Mouse (Mus musculus): ENCODE data around the gene Cdc20b. TPM values are rescaled to one million over a fixed set of nuclear protein-coding genes. Genes with fewer than 3 reads are reported as not detected.
A peak's percentile ranks its signal among the peaks of the same experiment; 100 is the strongest.

Cdc20b gene
- polyA plus RNA-seq, 1 experiment from 2014 or later, result 0.86 TPM

GRCm38 (mm10) chr13:113104759-113105158, 69.8 kb downstream of the Cdc20b start:
- no peak for ATAC-seq
- H3K27ac ChIP-seq (ENCODE audit: low read depth, low read length), result no peak overlapping the region
- WGBS, result 91% methylated on average over 10 of the region's 10 CpGs
- H3K36me3 ChIP-seq (ENCODE audit: control insufficient read depth, insufficient read depth, low read length), result no peaks in the 10 kb centered on the region
- H3K4me3 ChIP-seq (ENCODE audit: low read length), result no peak overlapping the region
- no peaks in the 10 kb centered on the region for H3K4me1 ChIP-seq (ENCODE audit: control insufficient read depth, insufficient read depth, low read depth, low read length)
- H3K27me3 ChIP-seq (replicated peaks; ENCODE audit: control insufficient read depth, insufficient read depth, low read length), result no peaks in the 10 kb centered on the region
- H3K4me2 ChIP-seq (ENCODE audit: low read length), result no peak overlapping the region
- H3K9ac ChIP-seq (ENCODE audit: low read depth, low read length), result no peak overlapping the region
- no peaks in the 10 kb centered on the region for H3K9me3 ChIP-seq (ENCODE audit: control insufficient read depth, low read length)

GRCm38 (mm10) chr13:113118977-113119376, 84.1 kb downstream of the Cdc20b start:
- H3K9ac ChIP-seq (ENCODE audit: low read depth, low read length), result no peak overlapping the region
- H3K4me3 ChIP-seq (ENCODE audit: low read length), result no peak overlapping the region
- H3K36me3 ChIP-seq (ENCODE audit: control insufficient read depth, insufficient read depth, low read length), result no peaks in the 10 kb centered on the region
- H3K27ac ChIP-seq (ENCODE audit: low read depth, low read length), result no peak overlapping the region
- H3K4me1 ChIP-seq (ENCODE audit: control insufficient read depth, insufficient read depth, low read depth, low read length), result no peaks in the 10 kb centered on the region
- WGBS, result 43% methylated on average over 4 of the region's 4 CpGs
- H3K4me2 ChIP-seq (ENCODE audit: low read length), result no peak overlapping the region
- H3K9me3 ChIP-seq (ENCODE audit: control insufficient read depth, low read length), result no peaks in the 10 kb centered on the region
- ATAC-seq, result no peak
- no peaks in the 10 kb centered on the region for H3K27me3 ChIP-seq (replicated peaks; ENCODE audit: control insufficient read depth, insufficient read depth, low read length)

GRCm38 (mm10) chr13:113120324-113121237, 85.7 kb downstream of the Cdc20b start:
- no peaks in the 10 kb centered on the region for H3K4me1 ChIP-seq (ENCODE audit: control insufficient read depth, insufficient read depth, low read depth, low read length)
- H3K9ac ChIP-seq (ENCODE audit: low read depth, low read length), result no peak overlapping the region
- H3K27ac ChIP-seq (ENCODE audit: low read depth, low read length), result no peak overlapping the region
- no peak for ATAC-seq
- 94% methylated on average over 17 of the region's 17 CpGs for WGBS
- H3K36me3 ChIP-seq (ENCODE audit: control insufficient read depth, insufficient read depth, low read length), result no peaks in the 10 kb centered on the region
- no peaks in the 10 kb centered on the region for H3K9me3 ChIP-seq (ENCODE audit: control insufficient read depth, low read length)
- no peak overlapping the region for H3K4me2 ChIP-seq (ENCODE audit: low read length)
- no peaks in the 10 kb centered on the region for H3K27me3 ChIP-seq (replicated peaks; ENCODE audit: control insufficient read depth, insufficient read depth, low read length)
- H3K4me3 ChIP-seq (ENCODE audit: low read length), result no peak overlapping the region

- Histone ChIP-seq H3K27ac (ENCODE audit: low read depth, low read length) (no peak overlapping the region), H3K4me3 (ENCODE audit: low read length) (no peak overlapping the region), H3K36me3 (ENCODE audit: control insufficient read depth, insufficient read depth, low read length) (no peaks in the 10 kb centered on the region), H3K4me2 (ENCODE audit: low read length) (no peak overlapping the region), H3K9me3 (ENCODE audit: control insufficient read depth, low read length) (no peaks in the 10 kb centered on the region), H3K4me1 (ENCODE audit: control insufficient read depth, insufficient read depth, low read depth, low read length) (no peaks in the 10 kb centered on the region), H3K27me3 (replicated peaks; ENCODE audit: control insufficient read depth, insufficient read depth, low read length) (no peaks in the 10 kb centered on the region), H3K9ac (ENCODE audit: low read depth, low read length) (no peak overlapping the region)
- no peak for ATAC-seq
- 91% methylated on average over 14 of the region's 14 CpGs for WGBS
These were observed 86.4 kb downstream of the Cdc20b start for GRCm38 (mm10) chr13:113121326-113121725.

GRCm38 (mm10) chr13:113129974-113130373, 95.1 kb downstream of the Cdc20b start:
- Histone ChIP-seq H3K9ac (ENCODE audit: low read depth, low read length) (no peak overlapping the region), H3K27me3 (replicated peaks; ENCODE audit: control insufficient read depth, insufficient read depth, low read length) (no peaks in the 10 kb centered on the region), H3K4me2 (ENCODE audit: low read length) (no peak overlapping the region), H3K36me3 (ENCODE audit: control insufficient read depth, insufficient read depth, low read length) (no peaks in the 10 kb centered on the region), H3K4me3 (ENCODE audit: low read length) (no peak overlapping the region), H3K9me3 (ENCODE audit: control insufficient read depth, low read length) (no peaks in the 10 kb centered on the region), H3K4me1 (ENCODE audit: control insufficient read depth, insufficient read depth, low read depth, low read length) (no peaks in the 10 kb centered on the region; the same call in 1 of the 2 replicates), H3K27ac (ENCODE audit: low read depth, low read length) (no peak overlapping the region)
- ATAC-seq, result peak; percentile 91
- 63% methylated on average over 1 of the region's 1 CpGs for WGBS

- H3K4me1 ChIP-seq (ENCODE audit: control insufficient read depth, insufficient read depth, low read depth, low read length), result no peaks in the 10 kb centered on the region
- no peak overlapping the region for H3K9ac ChIP-seq (ENCODE audit: low read depth, low read length)
- H3K27me3 ChIP-seq (replicated peaks; ENCODE audit: control insufficient read depth, insufficient read depth, low read length), result no peaks in the 10 kb centered on the region
- H3K4me2 ChIP-seq (ENCODE audit: low read length), result no peak overlapping the region
- no peak overlapping the region for H3K27ac ChIP-seq (ENCODE audit: low read depth, low read length)
- H3K9me3 ChIP-seq (ENCODE audit: control insufficient read depth, low read length), result no peaks in the 10 kb centered on the region
- ATAC-seq, result no peak
- H3K36me3 ChIP-seq (ENCODE audit: control insufficient read depth, insufficient read depth, low read length), result no peaks in the 10 kb centered on the region
- no peak overlapping the region for H3K4me3 ChIP-seq (ENCODE audit: low read length)
- WGBS, result 95% methylated on average over 1 of the region's 1 CpGs
These were observed 104.7 kb downstream of the Cdc20b start for GRCm38 (mm10) chr13:113139597-113139996.

MicroRNA genes within 50 kb of the gene (microRNA counts, 519-probe panel; counts per million panel counts)
- microRNA mmu-miR-449a, result 2,794 counts per million, percentile 75 among the panel's probes with 10 or more counts
- not detected for microRNA mmu-miR-449b
- microRNA mmu-miR-449c, result 786 counts per million, percentile 4 among the panel's probes with 10 or more counts

Small RNA genes within 50 kb of the gene (microRNA-seq; reads per million reads assigned to microRNA genes)
- gene Mir449a (4,335 reads per million, percentile 90 among the genes with 10 or more reads in this experiment), gene Mir449b (2.9 reads per million, percentile 7 among the genes with 10 or more reads in this experiment), gene Mir449c (2.7 reads per million, percentile 6 among the genes with 10 or more reads in this experiment)

Other genes starting within 250 kb of the Cdc20b start
- gene Plpp1, start 234.3 kb upstream of the Cdc20b start, polyA plus RNA-seq (2015; fragmentation: Nextera tagmentation; extraction: Ambion mirVana), result 78.8 and 85.8 TPM in 2 replicates
- 49.0 and 61.1 TPM in 2 replicates for gene Mtrex, start 107.7 kb upstream of the Cdc20b start, polyA plus RNA-seq (2015; fragmentation: Nextera tagmentation; extraction: Ambion mirVana)
- gene Dhx29, start 107.7 kb upstream of the Cdc20b start, polyA plus RNA-seq (2015; fragmentation: Nextera tagmentation; extraction: Ambion mirVana), result 23.9 and 36.8 TPM in 2 replicates
- 0.98 and 1.2 TPM in 2 replicates for gene Ccno, start 47.3 kb upstream of the Cdc20b start, polyA plus RNA-seq (2015; fragmentation: Nextera tagmentation; extraction: Ambion mirVana)
- gene Mcidas, start 41.3 kb upstream of the Cdc20b start, polyA plus RNA-seq (2015; fragmentation: Nextera tagmentation; extraction: Ambion mirVana), result 0.55 and 0.62 TPM in 2 replicates
- 60.3 and 64.8 TPM in 2 replicates for gene Gpx8, start 11.3 kb downstream of the Cdc20b start, polyA plus RNA-seq (2015; fragmentation: Nextera tagmentation; extraction: Ambion mirVana)
- gene Gzma, start 65.9 kb downstream of the Cdc20b start, polyA plus RNA-seq (2015; fragmentation: Nextera tagmentation; extraction: Ambion mirVana), result 0.18 TPM in 1 of 2 replicates, not detected in the other
- 2.0 and 2.3 TPM in 2 replicates for gene Esm1, start 174.5 kb downstream of the Cdc20b start, polyA plus RNA-seq (2015; fragmentation: Nextera tagmentation; extraction: Ambion mirVana)
- gene Gzmk, start 190.8 kb downstream of the Cdc20b start, polyA plus RNA-seq (2015; fragmentation: Nextera tagmentation; extraction: Ambion mirVana), result 0.16 TPM in 1 of 2 replicates, not detected in the other

All from hindbrain, embryonic 16.5 days (tissue).